Mouse (Mus musculus): ENCODE data around the gene Nuak2. TPM values are rescaled to one million over a fixed set of nuclear protein-coding genes. Genes with fewer than 3 reads are reported as not detected.
A peak's percentile ranks its signal among the peaks of the same experiment; 100 is the strongest.

The Nuak2 gene
- polyA plus RNA-seq, 1 experiment from 2014 or later = 13.4 TPM

DNA sequence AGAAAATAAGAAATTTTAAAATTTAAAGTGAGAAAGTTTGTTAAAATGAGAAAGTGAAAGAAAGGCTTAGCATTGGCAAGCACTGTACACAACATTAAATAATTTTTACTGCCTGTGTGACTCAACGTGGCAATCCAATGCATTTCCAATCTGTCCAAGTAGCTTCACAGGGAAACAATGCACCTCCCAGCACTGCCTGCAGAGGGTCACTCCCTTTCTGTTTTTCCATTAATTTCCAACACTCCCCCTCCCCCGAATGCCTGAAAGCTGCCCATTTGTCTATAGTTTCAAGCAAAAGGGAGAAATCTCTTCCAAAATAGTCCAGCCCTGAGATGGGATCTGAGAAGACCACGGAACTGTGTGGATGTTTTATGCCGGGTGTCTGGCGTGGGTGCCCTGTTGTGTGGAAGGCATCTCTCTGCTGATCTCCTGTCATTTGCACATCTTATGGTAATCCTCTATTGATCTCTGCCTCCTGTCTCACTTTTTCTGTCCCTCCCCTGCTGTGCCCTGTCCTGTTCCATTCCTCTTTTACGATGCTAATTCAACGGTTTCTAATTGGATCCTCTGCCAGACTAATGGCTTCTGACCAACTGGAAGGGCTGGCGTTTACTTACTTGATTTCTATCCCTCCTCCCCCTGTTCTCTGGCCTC is 34.3 kb upstream of the Nuak2 start:
- no peaks in the 10 kb centered on the region for H3K9me3 ChIP-seq (ENCODE audit: control insufficient read depth, low read length)
- H3K36me3 ChIP-seq (ENCODE audit: control insufficient read depth, insufficient read depth) = no peaks in the 10 kb centered on the region
- 3% methylated on average over 8 of the region's 8 CpGs for WGBS
- ATAC-seq = peak; percentile 51
- no peak overlapping the region for H3K4me3 ChIP-seq (replicated peaks; ENCODE audit: low read length)
- H3K4me2 ChIP-seq (ENCODE audit: low read length) = peak overlapping the region; percentile 3; the same call in 1 of the 2 replicates
- 0 out of 2 replicates have a peak overlapping the region, but pooled peaks have one; percentile 17 for H3K9ac ChIP-seq (replicated peaks; ENCODE audit: low read depth, low read length)
- H3K27ac ChIP-seq (ENCODE audit: low read length) = peak overlapping the region; percentile 50
- H3K4me1 ChIP-seq (replicated peaks; ENCODE audit: control insufficient read depth, insufficient read depth, low read length) = peaks cover 15% of the 10 kb centered on the region
- no peaks in the 10 kb centered on the region for H3K27me3 ChIP-seq (replicated peaks; ENCODE audit: control insufficient read depth, insufficient read depth, low read length)

DNA sequence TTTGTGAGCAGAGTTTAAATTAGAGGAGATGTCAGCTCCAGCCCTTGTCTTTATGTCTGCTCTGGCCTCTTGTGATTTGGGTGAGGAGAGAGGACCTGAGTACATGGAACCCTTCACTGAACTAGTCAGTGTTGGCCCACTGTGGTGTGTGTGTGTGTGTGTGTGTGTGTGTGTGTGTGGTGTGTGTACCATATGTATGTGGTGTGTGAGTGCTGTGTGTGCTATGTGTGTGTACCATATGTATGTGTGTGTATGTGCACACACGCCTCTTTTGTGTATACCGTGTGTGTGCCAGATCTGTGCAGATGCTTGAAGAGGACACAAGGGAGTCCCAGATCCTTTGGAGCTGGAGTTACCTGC is 33.8 kb upstream of the Nuak2 start:
- no peaks in the 10 kb centered on the region for H3K27me3 ChIP-seq (replicated peaks; ENCODE audit: control insufficient read depth, insufficient read depth, low read length)
- no peak overlapping the region for H3K27ac ChIP-seq (ENCODE audit: low read length)
- WGBS = 78% methylated on average over 2 of the region's 2 CpGs
- no peak overlapping the region for H3K9ac ChIP-seq (replicated peaks; ENCODE audit: low read depth, low read length)
- H3K4me1 ChIP-seq (replicated peaks; ENCODE audit: control insufficient read depth, insufficient read depth, low read length) = peaks cover 15% of the 10 kb centered on the region
- no peaks in the 10 kb centered on the region for H3K9me3 ChIP-seq (ENCODE audit: control insufficient read depth, low read length)
- H3K36me3 ChIP-seq (ENCODE audit: control insufficient read depth, insufficient read depth) = no peaks in the 10 kb centered on the region
- ATAC-seq = peak; percentile 47
- no peak overlapping the region for H3K4me2 ChIP-seq (ENCODE audit: low read length)
- no peak overlapping the region for H3K4me3 ChIP-seq (replicated peaks; ENCODE audit: low read length)

- 61% methylated on average over 13 of the region's 13 CpGs for WGBS
- Histone ChIP-seq H3K36me3 (ENCODE audit: control insufficient read depth, insufficient read depth) (no peaks in the 10 kb centered on the region), H3K27me3 (replicated peaks; ENCODE audit: control insufficient read depth, insufficient read depth, low read length) (no peaks in the 10 kb centered on the region), H3K9ac (replicated peaks; ENCODE audit: low read depth, low read length) (no peak overlapping the region), H3K4me2 (ENCODE audit: low read length) (no peak overlapping the region), H3K9me3 (ENCODE audit: control insufficient read depth, low read length) (no peaks in the 10 kb centered on the region), H3K4me3 (replicated peaks; ENCODE audit: low read length) (no peak overlapping the region), H3K4me1 (replicated peaks; ENCODE audit: control insufficient read depth, insufficient read depth, low read length) (peaks cover 23% of the 10 kb centered on the region), H3K27ac (ENCODE audit: low read length) (no peak overlapping the region)
- ATAC-seq = no peak
These were observed 32.9 kb upstream of the Nuak2 start for GRCm38 (mm10) chr1:132283018-132283417.

GRCm38 (mm10) chr1:132286735-132287134 is 29.2 kb upstream of the Nuak2 start:
- H3K9ac ChIP-seq (replicated peaks; ENCODE audit: low read depth, low read length) = no peak overlapping the region
- no peaks in the 10 kb centered on the region for H3K27me3 ChIP-seq (replicated peaks; ENCODE audit: control insufficient read depth, insufficient read depth, low read length)
- no peak for ATAC-seq
- 62% methylated on average over 1 of the region's 1 CpGs for WGBS
- no peaks in the 10 kb centered on the region for H3K36me3 ChIP-seq (ENCODE audit: control insufficient read depth, insufficient read depth)
- no peak overlapping the region for H3K4me2 ChIP-seq (ENCODE audit: low read length)
- no peak overlapping the region for H3K27ac ChIP-seq (ENCODE audit: low read length)
- H3K4me1 ChIP-seq (replicated peaks; ENCODE audit: control insufficient read depth, insufficient read depth, low read length) = peaks cover 46% of the 10 kb centered on the region
- no peaks in the 10 kb centered on the region for H3K9me3 ChIP-seq (ENCODE audit: control insufficient read depth, low read length)
- H3K4me3 ChIP-seq (replicated peaks; ENCODE audit: low read length) = no peak overlapping the region

DNA sequence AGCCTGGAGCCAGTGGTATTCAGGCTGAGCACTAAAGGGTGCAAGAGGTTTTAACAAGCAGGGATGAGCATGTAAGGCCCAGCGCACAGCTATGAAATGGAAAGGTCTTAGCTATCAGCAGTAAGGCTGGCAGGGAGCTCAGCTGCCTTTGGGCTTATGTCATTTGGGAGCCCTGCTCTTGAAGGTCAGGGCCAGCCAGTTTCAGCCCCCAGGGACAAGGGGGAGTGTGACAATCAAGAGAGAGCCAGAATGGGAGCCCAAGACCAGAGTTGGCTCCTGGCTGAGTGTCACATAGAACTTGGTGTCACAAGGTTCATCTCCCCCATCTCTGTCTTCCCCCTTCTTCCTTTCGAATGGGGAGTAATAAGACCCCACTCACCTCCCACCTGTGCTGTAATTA is 28.5 kb upstream of the Nuak2 start:
- Histone ChIP-seq H3K4me1 (replicated peaks; ENCODE audit: control insufficient read depth, insufficient read depth, low read length) (peaks cover 48% of the 10 kb centered on the region), H3K27ac (ENCODE audit: low read length) (peak overlapping the region; percentile 34; the same call in 1 of the 2 replicates), H3K9ac (replicated peaks; ENCODE audit: low read depth, low read length) (no peak overlapping the region), H3K36me3 (ENCODE audit: control insufficient read depth, insufficient read depth) (no peaks in the 10 kb centered on the region), H3K9me3 (ENCODE audit: control insufficient read depth, low read length) (no peaks in the 10 kb centered on the region), H3K4me2 (ENCODE audit: low read length) (no peak overlapping the region), H3K27me3 (replicated peaks; ENCODE audit: control insufficient read depth, insufficient read depth, low read length) (no peaks in the 10 kb centered on the region), H3K4me3 (replicated peaks; ENCODE audit: low read length) (no peak overlapping the region)
- 67% methylated on average over 2 of the region's 2 CpGs for WGBS
- ATAC-seq = no peak

GRCm38 (mm10) chr1:132287991-132288451 is 27.9 kb upstream of the Nuak2 start:
- H3K4me3 ChIP-seq (replicated peaks; ENCODE audit: low read length) = no peak overlapping the region
- H3K9ac ChIP-seq (replicated peaks; ENCODE audit: low read depth, low read length) = no peak overlapping the region
- no peaks in the 10 kb centered on the region for H3K27me3 ChIP-seq (replicated peaks; ENCODE audit: control insufficient read depth, insufficient read depth, low read length)
- H3K27ac ChIP-seq (ENCODE audit: low read length) = no peak overlapping the region
- H3K9me3 ChIP-seq (ENCODE audit: control insufficient read depth, low read length) = no peaks in the 10 kb centered on the region
- no peaks in the 10 kb centered on the region for H3K36me3 ChIP-seq (ENCODE audit: control insufficient read depth, insufficient read depth)
- 5% methylated on average over 11 of the region's 11 CpGs for WGBS
- ATAC-seq = peak; percentile 29; the same call in 1 of the 2 replicates
- no peak overlapping the region for H3K4me2 ChIP-seq (ENCODE audit: low read length)
- peaks cover 48% of the 10 kb centered on the region for H3K4me1 ChIP-seq (replicated peaks; ENCODE audit: control insufficient read depth, insufficient read depth, low read length)

- H3K4me2 ChIP-seq (ENCODE audit: low read length) = no peak overlapping the region
- no peak overlapping the region for H3K4me3 ChIP-seq (replicated peaks; ENCODE audit: low read length)
- no peaks in the 10 kb centered on the region for H3K36me3 ChIP-seq (ENCODE audit: control insufficient read depth, insufficient read depth)
- H3K27ac ChIP-seq (ENCODE audit: low read length) = no peak overlapping the region
- H3K9ac ChIP-seq (replicated peaks; ENCODE audit: low read depth, low read length) = no peak overlapping the region
- no peak for ATAC-seq
- WGBS = 49% methylated on average over 6 of the region's 6 CpGs
- no peaks in the 10 kb centered on the region for H3K9me3 ChIP-seq (ENCODE audit: control insufficient read depth, low read length)
- peaks cover 47% of the 10 kb centered on the region for H3K4me1 ChIP-seq (replicated peaks; ENCODE audit: control insufficient read depth, insufficient read depth, low read length)
- H3K27me3 ChIP-seq (replicated peaks; ENCODE audit: control insufficient read depth, insufficient read depth, low read length) = no peaks in the 10 kb centered on the region
These were observed 26.0 kb upstream of the Nuak2 start for GRCm38 (mm10) chr1:132289965-132290364.

DNA sequence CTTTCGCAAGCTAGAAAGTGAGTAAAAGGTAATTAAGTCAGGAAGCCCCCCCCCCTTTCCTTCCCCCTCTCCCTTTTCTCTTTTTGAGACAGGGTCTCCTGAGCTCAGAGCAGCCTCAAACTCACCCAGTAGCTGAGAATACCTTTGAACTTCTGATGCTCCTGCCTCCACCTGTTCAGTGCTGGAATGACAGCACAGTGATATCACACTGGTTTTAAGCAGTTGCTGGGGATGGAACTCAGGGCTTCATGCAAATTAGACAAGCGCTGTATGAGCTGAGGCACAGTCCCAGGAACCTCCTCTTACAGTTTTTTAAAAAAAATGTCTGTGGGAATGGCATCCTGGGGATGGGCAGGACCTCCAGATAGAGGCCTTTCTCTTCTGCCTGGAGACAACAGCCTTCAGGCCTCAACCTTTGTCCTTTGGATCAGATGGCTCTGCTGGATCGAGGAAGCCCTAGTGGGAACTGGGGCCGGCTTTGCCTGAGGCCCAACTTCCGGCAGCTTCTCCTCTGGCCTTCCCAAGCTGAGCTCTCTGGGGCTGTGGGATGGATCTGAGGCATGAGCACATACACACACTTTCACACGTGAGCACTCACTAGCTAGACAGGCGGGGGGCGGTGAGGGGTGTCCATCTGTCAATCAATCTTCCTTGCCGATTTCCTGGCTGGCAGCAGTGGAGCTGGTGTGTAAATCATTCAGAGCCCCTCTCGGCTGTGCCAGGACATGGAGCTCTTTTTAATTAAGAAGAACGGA is 24.8 kb upstream of the Nuak2 start:
- H3K36me3 ChIP-seq (ENCODE audit: control insufficient read depth, insufficient read depth) = no peaks in the 10 kb centered on the region
- H3K27ac ChIP-seq (ENCODE audit: low read length) = peak overlapping the region; percentile 52
- H3K27me3 ChIP-seq (replicated peaks; ENCODE audit: control insufficient read depth, insufficient read depth, low read length) = no peaks in the 10 kb centered on the region
- H3K4me1 ChIP-seq (replicated peaks; ENCODE audit: control insufficient read depth, insufficient read depth, low read length) = peaks cover 56% of the 10 kb centered on the region
- no peaks in the 10 kb centered on the region for H3K9me3 ChIP-seq (ENCODE audit: control insufficient read depth, low read length)
- 25% methylated on average over 11 of the region's 11 CpGs for WGBS
- no peak overlapping the region for H3K4me2 ChIP-seq (ENCODE audit: low read length)
- no peak overlapping the region for H3K4me3 ChIP-seq (replicated peaks; ENCODE audit: low read length)
- peak; percentile 47 for ATAC-seq
- H3K9ac ChIP-seq (replicated peaks; ENCODE audit: low read depth, low read length) = no peak overlapping the region

DNA sequence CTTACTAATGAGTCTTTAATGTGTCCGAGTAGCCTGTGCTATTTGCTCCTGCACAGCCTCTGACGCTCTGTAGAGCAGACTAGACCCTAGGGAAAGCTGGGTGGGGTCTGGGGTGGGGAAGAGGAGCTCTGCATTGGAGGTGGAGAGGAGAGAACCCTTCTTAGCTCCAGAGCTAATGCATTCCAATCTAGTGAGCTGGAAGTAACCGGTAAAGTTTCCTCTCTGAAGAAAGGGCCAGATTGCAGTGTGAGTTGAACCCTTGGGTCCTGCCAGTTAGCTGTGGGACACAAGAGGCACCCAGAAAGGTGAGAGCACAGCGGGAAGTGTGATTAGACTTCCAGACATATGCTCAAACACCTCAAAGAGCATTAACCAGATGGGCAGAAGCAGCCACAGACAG is 24.2 kb upstream of the Nuak2 start:
- Histone ChIP-seq H3K4me2 (ENCODE audit: low read length) (no peak overlapping the region), H3K4me3 (replicated peaks; ENCODE audit: low read length) (no peak overlapping the region), H3K4me1 (replicated peaks; ENCODE audit: control insufficient read depth, insufficient read depth, low read length) (peaks cover 57% of the 10 kb centered on the region), H3K9ac (replicated peaks; ENCODE audit: low read depth, low read length) (no peak overlapping the region), H3K36me3 (ENCODE audit: control insufficient read depth, insufficient read depth) (no peaks in the 10 kb centered on the region), H3K27me3 (replicated peaks; ENCODE audit: control insufficient read depth, insufficient read depth, low read length) (no peaks in the 10 kb centered on the region), H3K9me3 (ENCODE audit: control insufficient read depth, low read length) (no peaks in the 10 kb centered on the region), H3K27ac (ENCODE audit: low read length) (peak overlapping the region; percentile 46)
- ATAC-seq = peak; percentile 9; the same call in 1 of the 2 replicates
- 14% methylated on average over 4 of the region's 4 CpGs for WGBS

All from forebrain, embryonic 16.5 days (tissue).